Mouse (Mus musculus) heart, embryonic 15.5 days (tissue): Measurements from ENCODE around the gene Smox. TPM values are rescaled to one million over a fixed set of nuclear protein-coding genes. Genes with fewer than 3 reads are reported as not detected.

Experiments used
- ATAC-seq: fragments of 200-750 bp; cut with Nextera tagmentation; replicated peaks from 2 replicates; pipeline ENCODE4 v1.8.0; 2017; ENCODE audit warnings: low read depth, moderate TSS enrichment; ENCODE audit not compliant: insufficient number of reproducible peaks, insufficient read depth, low FRiP score
- H3K27ac ChIP-seq: fragments of 300-500 bp; sonication (generic); 2 replicates; pipeline ENCODE4 v1.5.1; 2015; ENCODE audit warnings: mild to moderate bottlenecking, inconsistent platforms
- H3K27me3 ChIP-seq: fragments of 300-500 bp; sonication (generic); 2 replicates; pipeline ENCODE4 v1.6.1; 2015; ENCODE audit warnings: inconsistent platforms
- H3K36me3 ChIP-seq: fragments of 300-500 bp; sonication (generic); 2 replicates; pipeline ENCODE4 v1.6.1; 2015; ENCODE audit warnings: mild to moderate bottlenecking, inconsistent platforms
- H3K4me1 ChIP-seq: fragments of 300-500 bp; sonication (generic); replicated peaks from 2 replicates; pipeline ENCODE4 v1.6.1; 2015; ENCODE audit warnings: inconsistent platforms
- H3K4me2 ChIP-seq: fragments of 300-500 bp; sonication (generic); 2 replicates; pipeline ENCODE4 v1.6.1; 2015; ENCODE audit warnings: inconsistent platforms, mild to moderate bottlenecking, moderate library complexity
- H3K4me3 ChIP-seq: fragments of 300-500 bp; sonication (generic); 2 replicates; pipeline ENCODE4 v1.5.1; 2015; ENCODE audit warnings: mild to moderate bottlenecking, inconsistent platforms
- H3K9ac ChIP-seq: fragments of 300-500 bp; sonication (generic); 2 replicates; pipeline ENCODE4 v1.6.1; 2015; ENCODE audit warnings: mild to moderate bottlenecking, inconsistent platforms
- H3K9me3 ChIP-seq: fragments of 300-500 bp; sonication (generic); replicated peaks from 2 replicates; pipeline ENCODE4 v1.6.1; 2016; ENCODE audit warnings: inconsistent platforms
- WGBS: fragments of 180-500 bp; shearing (Covaris S2); methylation state at CpG from one replicate; pipeline ENCODE4 v1.1.7; 2015; ENCODE audit warnings: mixed read lengths; 5-methylcytosine and 5-hydroxymethylcytosine counted together
- polyA plus RNA-seq: library from polyadenylated mRNA; unstranded; fragments of >200 nt; fragmentation: Nextera tagmentation; extraction: Ambion mirVana; gene quantifications from 2 replicates; pipeline ENCODE4 v1.2.1, GENCODE M21; 2015

The Smox gene
- 28.4 and 33.7 TPM in 2 replicates for polyA plus RNA-seq

DNA sequence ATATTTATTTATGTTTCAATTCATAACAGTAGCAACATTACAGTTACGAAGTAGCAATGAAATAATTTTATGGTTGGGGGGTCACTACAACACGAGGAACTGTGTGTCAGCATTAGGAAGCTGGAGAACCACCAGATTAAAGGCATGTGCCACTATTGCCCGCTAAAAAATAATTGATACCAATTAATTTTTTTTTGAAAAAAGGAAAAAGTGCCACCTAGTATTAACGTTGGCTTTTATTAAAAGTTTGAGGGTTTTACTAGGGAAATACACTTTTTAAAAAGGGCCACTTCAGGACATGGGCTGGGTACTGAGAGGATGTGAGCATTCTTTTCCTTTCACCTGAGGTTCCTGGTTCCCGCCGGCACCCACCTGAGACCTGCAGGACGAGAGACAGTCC lies at the start of gene Smox:
Smox (plus strand) TSS at position 301 of the 400 bp plus-strand sequence.
- WGBS, result 25% methylated on average over 7 of the region's 7 CpGs

DNA sequence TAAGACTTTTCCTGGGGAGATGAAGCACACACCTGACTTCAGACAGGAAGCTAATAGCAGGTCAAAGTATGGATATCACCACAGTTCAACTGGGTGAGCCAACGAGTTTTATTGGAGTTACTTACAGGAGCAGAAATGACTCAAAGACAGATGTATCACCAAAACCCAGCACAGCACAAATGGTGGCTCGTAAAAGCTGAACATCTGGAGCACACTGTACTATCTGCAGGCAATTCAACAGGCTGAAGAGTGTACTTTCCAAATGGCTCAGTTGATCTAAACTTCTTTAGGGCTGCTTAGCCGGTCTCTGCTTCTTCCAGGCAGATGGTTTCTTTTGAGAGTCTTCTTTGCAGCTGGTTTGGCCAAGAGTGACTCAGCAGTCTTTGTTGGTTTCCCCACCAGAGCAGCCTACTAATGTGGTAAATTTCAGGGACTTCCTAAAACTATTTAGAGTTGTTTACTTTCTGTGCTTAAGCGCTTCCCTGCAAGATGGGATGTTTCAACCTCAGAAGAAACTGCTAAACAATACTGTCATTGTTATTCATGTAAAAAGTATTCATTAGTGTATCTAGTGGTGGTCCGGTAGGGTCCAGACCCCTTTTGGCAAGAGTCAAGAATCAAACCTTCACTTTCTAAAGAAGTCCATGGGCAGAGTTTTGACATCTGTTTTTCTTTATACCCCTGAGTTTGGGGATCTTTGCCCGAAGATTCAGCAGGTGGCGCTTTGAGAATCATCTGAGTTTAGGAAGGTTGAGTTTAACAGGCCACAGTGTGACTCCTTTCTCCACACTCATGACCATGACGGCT lies 48.0 kb upstream of the Smox start:
- Histone ChIP-seq H3K4me1 (peaks cover 4% of the 10 kb centered on the region; the same call in 1 of the 2 replicates), H3K27ac (no peak overlapping the region), H3K4me2 (no peak overlapping the region), H3K4me3 (no peak overlapping the region), H3K9ac (no peak overlapping the region), H3K27me3 (no peaks in the 10 kb centered on the region), H3K9me3 (no peaks in the 10 kb centered on the region), H3K36me3 (no peaks in the 10 kb centered on the region)
- 74% methylated on average over 8 of the region's 8 CpGs for WGBS
- no peak for ATAC-seq

More for the DNA sequence above, at the start of gene Smox:
- Histone ChIP-seq H3K27ac (peak within 1 kb of the TSS; percentile 77), H3K4me1 (peaks cover 30% of the 10 kb centered on the region), H3K4me3 (peak within 1 kb of the TSS; percentile 98), H3K9ac (peak within 1 kb of the TSS; percentile 93), H3K36me3 (no peaks in the 10 kb centered on the region), H3K27me3 (0 out of 2 replicates have a peak, but pooled peaks cover 3% of the 10 kb centered on the region), H3K9me3 (no peaks in the 10 kb centered on the region), H3K4me2 (peak within 1 kb of the TSS; percentile 96)
- ATAC-seq, result no peak

DNA sequence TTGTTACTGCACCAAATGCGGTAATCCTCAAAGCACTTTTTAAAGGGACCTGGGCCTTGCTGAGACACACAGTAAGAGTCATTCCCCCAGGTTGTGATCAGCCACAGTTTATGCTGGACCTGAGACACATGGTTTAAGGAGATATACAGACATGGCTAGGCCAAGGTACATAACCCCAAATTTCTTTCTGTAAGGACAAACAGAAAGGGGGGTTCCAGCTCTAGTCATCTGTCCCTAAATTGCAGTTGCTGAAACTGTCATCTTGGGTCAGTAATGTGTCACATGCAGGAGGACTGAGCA lies 47.5 kb upstream of the Smox start:
- Histone ChIP-seq H3K4me3 (no peak overlapping the region), H3K4me1 (peaks cover 4% of the 10 kb centered on the region; the same call in 1 of the 2 replicates), H3K27me3 (no peaks in the 10 kb centered on the region), H3K36me3 (no peaks in the 10 kb centered on the region), H3K4me2 (no peak overlapping the region), H3K9ac (no peak overlapping the region), H3K27ac (no peak overlapping the region), H3K9me3 (no peaks in the 10 kb centered on the region)
- no peak for ATAC-seq
- 68% methylated on average over 1 of the region's 1 CpGs for WGBS

DNA sequence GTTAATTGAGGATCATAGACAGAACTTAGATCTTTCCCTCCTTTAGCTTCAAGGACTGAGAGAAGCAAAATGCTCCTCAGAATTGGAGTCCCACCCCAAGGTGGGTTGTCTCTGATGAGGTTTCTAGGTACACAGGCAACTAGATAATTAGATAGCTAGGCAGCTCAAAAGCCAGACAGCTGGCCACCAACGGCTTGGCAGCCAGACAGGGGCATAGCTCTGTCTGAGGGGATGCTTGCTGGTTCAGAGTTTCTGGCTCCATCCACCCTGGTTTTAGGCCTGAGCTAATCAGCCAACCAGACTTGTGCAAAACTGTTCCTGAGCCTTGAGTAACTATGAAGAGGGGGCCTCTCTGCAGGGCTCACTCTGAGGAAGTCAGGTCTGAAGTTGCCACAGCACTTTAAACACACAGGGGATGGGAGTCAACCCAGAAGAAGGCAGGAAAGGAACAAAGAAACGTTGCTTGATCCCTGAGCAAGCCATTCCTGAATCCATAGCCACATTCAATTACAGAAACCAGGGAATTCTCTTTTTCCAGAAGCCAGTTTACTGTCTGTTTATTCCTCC lies 44.8 kb upstream of the Smox start:
- Histone ChIP-seq H3K4me2 (no peak overlapping the region), H3K9ac (no peak overlapping the region), H3K27me3 (no peaks in the 10 kb centered on the region), H3K4me3 (no peak overlapping the region), H3K36me3 (no peaks in the 10 kb centered on the region), H3K4me1 (peaks cover 4% of the 10 kb centered on the region; the same call in 1 of the 2 replicates), H3K27ac (no peak overlapping the region), H3K9me3 (no peaks in the 10 kb centered on the region)
- WGBS, result 59% methylated on average over 2 of the region's 2 CpGs
- ATAC-seq, result no peak

DNA sequence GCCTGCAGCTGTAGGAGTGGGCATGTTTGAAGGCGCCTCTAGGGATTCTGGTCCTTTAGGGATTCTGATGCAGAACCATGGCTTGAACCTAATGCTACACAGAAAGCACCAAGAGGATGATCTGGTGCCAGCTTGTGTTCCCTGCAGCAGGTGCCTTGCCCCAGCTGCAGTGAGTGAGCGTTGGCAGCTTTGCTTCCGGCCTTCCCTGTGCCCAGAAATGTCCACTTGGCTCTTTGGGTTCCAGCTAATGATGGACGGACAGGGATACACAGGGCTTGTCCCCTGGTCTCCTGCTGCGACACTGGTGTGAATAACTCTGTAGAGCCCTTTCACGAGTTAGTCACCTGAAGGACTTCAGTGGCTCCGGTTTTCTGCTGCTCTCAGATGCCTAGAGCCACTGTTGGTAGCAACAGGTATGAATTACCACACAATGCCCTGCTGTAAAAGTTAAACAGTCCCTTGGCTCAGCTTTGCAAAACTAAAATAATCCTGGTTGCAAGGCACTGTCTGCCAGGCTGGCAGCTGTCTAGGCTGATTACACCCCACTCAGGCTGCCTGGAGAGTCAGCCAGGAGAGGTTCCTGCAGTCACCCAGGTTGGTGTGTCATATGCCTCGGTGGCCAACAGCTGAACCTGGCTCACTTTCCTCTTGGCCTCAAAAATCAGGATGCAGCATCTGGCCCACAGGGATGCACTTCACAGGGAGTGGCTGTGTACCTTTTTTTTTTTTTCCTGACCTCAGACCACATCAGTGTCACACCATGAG lies 43.5 kb upstream of the Smox start:
- Histone ChIP-seq H3K9me3 (no peaks in the 10 kb centered on the region), H3K36me3 (no peaks in the 10 kb centered on the region), H3K4me3 (no peak overlapping the region), H3K9ac (no peak overlapping the region), H3K27ac (no peak overlapping the region), H3K4me1 (peaks cover 11% of the 10 kb centered on the region), H3K4me2 (no peak overlapping the region), H3K27me3 (no peaks in the 10 kb centered on the region)
- 80% methylated on average over 8 of the region's 8 CpGs for WGBS
- ATAC-seq, result no peak

DNA sequence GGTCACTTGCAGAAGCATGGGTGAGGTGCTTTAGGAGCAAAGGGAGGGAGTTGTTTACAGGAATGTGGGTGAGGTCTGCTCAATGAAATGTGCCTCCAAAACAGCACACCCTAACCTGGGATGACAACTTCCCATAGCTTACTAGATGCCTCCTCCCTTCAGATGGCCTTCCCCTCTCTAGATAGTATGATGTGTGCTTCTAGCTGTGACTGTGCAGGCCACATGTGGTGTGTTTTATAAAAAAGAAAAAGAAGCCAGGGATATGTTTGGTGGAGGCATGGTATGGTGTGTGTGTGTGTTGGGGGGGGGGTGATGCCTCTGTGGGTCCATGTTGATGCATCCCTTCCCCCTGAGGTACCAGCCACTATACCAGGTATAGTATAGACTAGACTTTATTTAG lies 42.9 kb upstream of the Smox start:
- no peak; the same call in 1 of the 2 replicates for ATAC-seq
- no peak overlapping the region for H3K27ac ChIP-seq
- H3K4me1 ChIP-seq, result peaks cover 11% of the 10 kb centered on the region
- no peak overlapping the region for H3K4me2 ChIP-seq
- no peak overlapping the region for H3K9ac ChIP-seq
- H3K27me3 ChIP-seq, result 0 out of 2 replicates have a peak, but pooled peaks cover 4% of the 10 kb centered on the region
- H3K4me3 ChIP-seq, result no peak overlapping the region
- no peaks in the 10 kb centered on the region for H3K36me3 ChIP-seq
- H3K9me3 ChIP-seq, result no peaks in the 10 kb centered on the region

GRCm38 (mm10) chr2:131449720-131450119 lies 41.6 kb upstream of the Smox start:
- whole genome bisulfite sequencing, result 59% methylated on average over 5 of the region's 5 CpGs
- Histone ChIP-seq H3K4me2 (no peak overlapping the region), H3K4me1 (peaks cover 11% of the 10 kb centered on the region), H3K27ac (no peak overlapping the region), H3K36me3 (no peaks in the 10 kb centered on the region), H3K27me3 (0 out of 2 replicates have a peak, but pooled peaks cover 4% of the 10 kb centered on the region), H3K9ac (no peak overlapping the region), H3K9me3 (no peaks in the 10 kb centered on the region), H3K4me3 (no peak overlapping the region)
- ATAC-seq, result no peak

- 82% methylated on average over 5 of the region's 5 CpGs for WGBS
- Histone ChIP-seq H3K4me1 (peaks cover 11% of the 10 kb centered on the region), H3K4me2 (no peak overlapping the region), H3K9me3 (no peaks in the 10 kb centered on the region), H3K4me3 (no peak overlapping the region), H3K27ac (no peak overlapping the region), H3K36me3 (no peaks in the 10 kb centered on the region), H3K9ac (no peak overlapping the region), H3K27me3 (0 out of 2 replicates have a peak, but pooled peaks cover 4% of the 10 kb centered on the region)
- ATAC-seq, result no peak
These were observed 40.8 kb upstream of the Smox start for GRCm38 (mm10) chr2:131450491-131450890.

GRCm38 (mm10) chr2:131457728-131458127 lies 33.6 kb upstream of the Smox start:
- H3K9ac ChIP-seq, result no peak overlapping the region

GRCm38 (mm10) chr2:131460946-131461682 lies 30.2 kb upstream of the Smox start:
- peak overlapping the region; percentile 37; the same call in 1 of the 2 replicates for H3K27ac ChIP-seq
- peaks cover 5% of the 10 kb centered on the region; the same call in 1 of the 2 replicates for H3K4me1 ChIP-seq
- no peak overlapping the region for H3K4me2 ChIP-seq
- no peak for ATAC-seq
- H3K4me3 ChIP-seq, result no peak overlapping the region
- no peak overlapping the region for H3K9ac ChIP-seq
- no peaks in the 10 kb centered on the region for H3K9me3 ChIP-seq
- WGBS, result 47% methylated on average over 9 of the region's 9 CpGs
- H3K36me3 ChIP-seq, result no peaks in the 10 kb centered on the region
- H3K27me3 ChIP-seq, result no peaks in the 10 kb centered on the region

More at GRCm38 (mm10) chr2:131457728-131458127, 33.6 kb upstream of the Smox start:
- no peak overlapping the region for H3K4me2 ChIP-seq
- H3K4me1 ChIP-seq, result peaks cover 5% of the 10 kb centered on the region; the same call in 1 of the 2 replicates
- no peak overlapping the region for H3K27ac ChIP-seq
- no peaks in the 10 kb centered on the region for H3K9me3 ChIP-seq
- no peak for ATAC-seq
- no peaks in the 10 kb centered on the region for H3K36me3 ChIP-seq
- H3K4me3 ChIP-seq, result no peak overlapping the region
- WGBS, result 38% methylated on average over 7 of the region's 7 CpGs
- 0 out of 2 replicates have a peak, but pooled peaks cover 4% of the 10 kb centered on the region for H3K27me3 ChIP-seq

- Histone ChIP-seq H3K4me3 (no peak overlapping the region), H3K36me3 (no peaks in the 10 kb centered on the region), H3K4me2 (no peak overlapping the region), H3K27me3 (no peaks in the 10 kb centered on the region), H3K9ac (no peak overlapping the region), H3K4me1 (no peaks in the 10 kb centered on the region), H3K27ac (no peak overlapping the region), H3K9me3 (no peaks in the 10 kb centered on the region)
- ATAC-seq, result no peak
- WGBS, result 77% methylated on average over 4 of the region's 4 CpGs
These were observed 28.3 kb upstream of the Smox start for GRCm38 (mm10) chr2:131462991-131463390.
